Comparison of ENCODE assay signal across 5 mouse cellular contexts in the genomic region with DNA sequence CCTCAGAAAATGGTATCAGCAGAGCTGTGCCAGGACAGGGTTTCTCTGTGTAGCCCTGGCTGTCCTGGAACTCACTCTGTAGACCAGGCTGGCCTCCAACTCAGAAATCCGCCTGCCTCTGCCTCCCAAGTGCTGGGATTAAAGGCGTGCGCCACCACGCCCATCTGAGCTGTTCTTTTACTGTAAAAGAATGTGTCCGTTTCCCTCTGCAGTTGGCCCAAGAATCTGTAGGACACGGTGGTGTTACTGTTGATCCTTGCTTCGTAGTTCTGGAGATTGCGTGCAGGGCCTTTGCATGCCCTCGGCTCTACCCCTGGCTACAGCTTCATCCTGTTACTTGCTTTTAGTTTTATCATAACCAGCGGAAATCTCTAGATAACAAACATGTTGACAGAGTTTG. TPM values are rescaled to one million over a fixed set of nuclear protein-coding genes. Genes with fewer than 3 reads are reported as not detected.
DNase-seq lines count a peak whose midpoint lies in the region; ATAC-seq and TF ChIP-seq lines count a peak whose summit lies in the region.
"Not testable (repeated sequence)": the region's sequence is repeated elsewhere in the genome, so short reads cannot be mapped to it uniquely, and the experiment has no call there.

No protein-coding gene starts in this region.

- not testable (repeated sequence) for ATAC-seq in embryonic facial prominence, embryonic 13.5 days (ENCODE audit: insufficient number of reproducible peaks, insufficient read depth, low FRiP score, low TSS enrichment, low read depth); stomach, embryonic 14.5 days (ENCODE audit: insufficient number of reproducible peaks, insufficient read depth, low FRiP score, low read depth)

- H3K27me3 ChIP-seq in E14TG2a.4 (ENCODE audit: insufficient read depth, low read length); embryonic facial prominence, embryonic 13.5 days; stomach, embryonic 14.5 days (ENCODE audit: control insufficient read depth, insufficient read depth, low read length): not testable (repeated sequence)

- H3K4me3 ChIP-seq in E14TG2a.4 (replicated peaks; ENCODE audit: low read length): peak overlapping the region; percentile 43; the same call in 1 of the 2 replicates
- H3K4me3 ChIP-seq in embryonic facial prominence, embryonic 13.5 days; layer of hippocampus, adult 2 months; stomach, embryonic 14.5 days (ENCODE audit: low read depth, low read length): not testable (repeated sequence)

- DNase-seq in R1 (ENCODE audit: low read depth, low spot score): peak; percentile 72
- DNase-seq in layer of hippocampus, adult 2 months (ENCODE audit: low spot score in 2 of 2): not testable (repeated sequence)

- not testable (repeated sequence) for H3K36me3 ChIP-seq in E14TG2a.4 (ENCODE audit: insufficient read depth, low read length); stomach, embryonic 14.5 days (ENCODE audit: control insufficient read depth, insufficient read depth, low read length)
- H3K36me3 ChIP-seq in embryonic facial prominence, embryonic 13.5 days: peaks cover 27% of the 10 kb centered on the region

- not testable (repeated sequence) for TF ChIP-seq CTCF in E14TG2a.4 (conservative IDR thresholded peaks at IDR 0.05; ENCODE audit: low read length); layer of hippocampus, adult 2 months (conservative IDR thresholded peaks at IDR 0.05)

- H3K9ac ChIP-seq in embryonic facial prominence, embryonic 13.5 days; stomach, embryonic 14.5 days (replicated peaks; ENCODE audit: low read depth, low read length): not testable (repeated sequence)

- not testable (repeated sequence) for H3K9me3 ChIP-seq in E14TG2a.4 (ENCODE audit: low read length); embryonic facial prominence, embryonic 13.5 days; stomach, embryonic 14.5 days (ENCODE audit: control insufficient read depth, low read depth, low read length)

- H3K27ac ChIP-seq in embryonic facial prominence, embryonic 13.5 days: 0 out of 2 replicates have a peak overlapping the region, but pooled peaks have one; percentile 7
- peak overlapping the region; percentile 21 for H3K27ac ChIP-seq in layer of hippocampus, adult 2 months
- 0 out of 2 replicates have a peak overlapping the region, but pooled peaks have one; percentile 6 for H3K27ac ChIP-seq in stomach, embryonic 14.5 days (ENCODE audit: low read length)

- WGBS in embryonic facial prominence, embryonic 13.5 days: 89% methylated on average over 10 of the region's 10 CpGs
- WGBS in stomach, embryonic 14.5 days: 91% methylated on average over 10 of the region's 10 CpGs

- not testable (repeated sequence) for H3K4me2 ChIP-seq in embryonic facial prominence, embryonic 13.5 days; stomach, embryonic 14.5 days (replicated peaks; ENCODE audit: low read depth, low read length)

- peaks cover 40% of the 10 kb centered on the region for H3K4me1 ChIP-seq in E14TG2a.4 (replicated peaks; ENCODE audit: low read depth, low read length)
- H3K4me1 ChIP-seq in embryonic facial prominence, embryonic 13.5 days; stomach, embryonic 14.5 days (ENCODE audit: control insufficient read depth, insufficient read depth, low read length): not testable (repeated sequence)

RNA-seq across cellular contexts. Expression of gene Pxk, which starts 25.6 kb away (rescaled TPM):
- polyA plus RNA-seq in embryonic facial prominence, embryonic 13.5 days (2015; fragmentation: Nextera tagmentation; extraction: Ambion mirVana): 34.3 and 39.0 TPM in 2 replicates
- total RNA-seq in layer of hippocampus, adult 2 months (2021): 10 to 100 TPM; 28.5 to 28.9 TPM
- polyA plus RNA-seq in stomach, embryonic 14.5 days (2014; fragmentation: Nextera tagmentation; extraction: Ambion mirVana): 42.8 and 47.2 TPM in 2 replicates

RNA-seq across cellular contexts. Expression of gene Rpp14, which starts 43.4 kb away (rescaled TPM):
- polyA plus RNA-seq in embryonic facial prominence, embryonic 13.5 days (2015; fragmentation: Nextera tagmentation; extraction: Ambion mirVana): 59.5 and 64.3 TPM in 2 replicates
- total RNA-seq in layer of hippocampus, adult 2 months (2021): 10 to 100 TPM; 30.5 to 31.7 TPM
- polyA plus RNA-seq in stomach, embryonic 14.5 days (2014; fragmentation: Nextera tagmentation; extraction: Ambion mirVana): 57.4 and 65.0 TPM in 2 replicates

RNA-seq across cellular contexts. Expression of gene Pdhb, which starts 49.2 kb away (rescaled TPM):
- polyA plus RNA-seq in embryonic facial prominence, embryonic 13.5 days (2015; fragmentation: Nextera tagmentation; extraction: Ambion mirVana): 203 TPM in 2 replicates
- total RNA-seq in layer of hippocampus, adult 2 months (2021): 100 to 1,000 TPM; 176 to 185 TPM
- polyA plus RNA-seq in stomach, embryonic 14.5 days (2014; fragmentation: Nextera tagmentation; extraction: Ambion mirVana): 177 and 185 TPM in 2 replicates
